Mouse (Mus musculus) forebrain, embryonic 16.5 days (tissue): Measurements from ENCODE around the gene Ap2m1. TPM values are rescaled to one million over a fixed set of nuclear protein-coding genes. Genes with fewer than 3 reads are reported as not detected.

ENCODE experiments used
- ATAC-seq: fragments of 200-750 bp; cut with Nextera tagmentation; 2 replicates; pipeline ENCODE4 v1.8.0; 2017; ENCODE audit warnings: mild to moderate bottlenecking, moderate library complexity
- H3K27ac ChIP-seq: fragments of 300-500 bp; sonication (generic); 2 replicates; pipeline ENCODE4 v1.5.1; 2014; ENCODE audit warnings: low read length, control low read depth
- H3K27me3 ChIP-seq: fragments of 300-500 bp; sonication (generic); replicated peaks from 2 replicates; pipeline ENCODE4 v1.6.1; 2014; ENCODE audit warnings: low read length; ENCODE audit not compliant: control insufficient read depth, insufficient read depth
- H3K36me3 ChIP-seq: fragments of 300-500 bp; sonication (generic); 2 replicates; pipeline ENCODE4 v1.6.1; 2014; ENCODE audit not compliant: control insufficient read depth, insufficient read depth
- H3K4me1 ChIP-seq: fragments of 300-500 bp; sonication (generic); replicated peaks from 2 replicates; pipeline ENCODE4 v1.6.1; 2014; ENCODE audit warnings: low read length; ENCODE audit not compliant: control insufficient read depth, insufficient read depth
- H3K4me2 ChIP-seq: fragments of 300-500 bp; sonication (generic); 2 replicates; pipeline ENCODE4 v1.6.1; 2014; ENCODE audit warnings: mild to moderate bottlenecking, low read length, control low read depth
- H3K4me3 ChIP-seq: fragments of 300-500 bp; sonication (generic); replicated peaks from 2 replicates; pipeline ENCODE4 v1.5.1; 2014; ENCODE audit warnings: mild to moderate bottlenecking, low read length, control low read depth
- H3K9ac ChIP-seq: fragments of 300-500 bp; sonication (generic); replicated peaks from 2 replicates; pipeline ENCODE4 v1.6.1; 2014; ENCODE audit warnings: low read depth, low read length, control low read depth
- H3K9me3 ChIP-seq: fragments of 300-500 bp; sonication (generic); 2 replicates; pipeline ENCODE4 v1.6.1; 2016; ENCODE audit warnings: low read length; ENCODE audit not compliant: control insufficient read depth
- WGBS: fragments of 180-500 bp; shearing (Covaris S2); extraction: QIAGEN DNeasy Blood & Tissue Kit; methylation state at CpG from one replicate; pipeline ENCODE4 v1.1.7; 2014; 5-methylcytosine and 5-hydroxymethylcytosine counted together
- polyA plus RNA-seq: library from polyadenylated mRNA; unstranded; fragments of >200 nt; fragmentation: Nextera tagmentation; extraction: Ambion mirVana; gene quantifications from 2 replicates; pipeline ENCODE4 v1.2.1, GENCODE M21; 2015

Ap2m1 gene
- polyA plus RNA-seq, 1 experiment from 2014 or later = 1,198 TPM

- Histone ChIP-seq H3K9me3 (no peaks in the 10 kb centered on the region), H3K4me2 (peak overlapping the region; percentile 89), H3K9ac (peak overlapping the region; percentile 99), H3K36me3 (no peaks in the 10 kb centered on the region), H3K27me3 (no peaks in the 10 kb centered on the region), H3K4me3 (peak overlapping the region; percentile 98), H3K4me1 (peaks cover 30% of the 10 kb centered on the region), H3K27ac (peak overlapping the region; percentile 90)
- peak; percentile 22 for ATAC-seq
- 0% methylated on average over 6 of the region's 6 CpGs for WGBS
These were observed 17.4 kb upstream of the Ap2m1 start for GRCm38 (mm10) chr16:20517701-20518374.

DNA sequence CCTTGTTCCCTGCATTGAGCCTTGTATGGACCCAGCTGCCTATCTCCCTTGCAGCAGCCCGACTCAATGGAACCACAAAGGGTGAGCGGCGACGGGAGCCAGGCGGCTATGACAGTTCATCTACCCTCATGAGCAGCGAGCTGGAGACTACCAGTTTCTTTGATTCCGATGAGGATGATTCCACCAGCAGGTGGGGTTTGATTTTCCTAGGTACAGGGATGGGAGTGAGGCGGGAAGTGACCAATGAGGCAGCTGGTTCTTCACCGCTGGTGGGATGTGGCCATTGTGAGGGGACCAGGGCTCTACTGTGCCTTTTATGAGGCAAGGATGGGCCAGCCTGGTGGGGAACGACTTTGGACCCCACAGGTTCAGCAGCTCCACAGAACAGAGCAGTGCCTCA, 11.4 kb upstream of the Ap2m1 start:
- Histone ChIP-seq H3K27ac (no peak overlapping the region), H3K36me3 (peaks cover 41% of the 10 kb centered on the region), H3K9ac (no peak overlapping the region), H3K4me1 (peaks cover 17% of the 10 kb centered on the region), H3K4me3 (no peak overlapping the region), H3K4me2 (no peak overlapping the region), H3K27me3 (no peaks in the 10 kb centered on the region), H3K9me3 (no peaks in the 10 kb centered on the region)
- ATAC-seq = no peak
- 80% methylated on average over 10 of the region's 10 CpGs for WGBS

- Histone ChIP-seq H3K4me3 (no peak overlapping the region), H3K27ac (peak overlapping the region; percentile 37; the same call in 1 of the 2 replicates), H3K36me3 (peaks cover 52% of the 10 kb centered on the region), H3K9me3 (no peaks in the 10 kb centered on the region), H3K4me1 (peaks cover 8% of the 10 kb centered on the region), H3K9ac (peak overlapping the region; percentile 9; the same call in 1 of the 2 replicates), H3K27me3 (no peaks in the 10 kb centered on the region), H3K4me2 (no peak overlapping the region)
- no peak for ATAC-seq
- WGBS = 73% methylated on average over 5 of the region's 5 CpGs
These were observed 6.5 kb upstream of the Ap2m1 start for GRCm38 (mm10) chr16:20528779-20529178.

DNA sequence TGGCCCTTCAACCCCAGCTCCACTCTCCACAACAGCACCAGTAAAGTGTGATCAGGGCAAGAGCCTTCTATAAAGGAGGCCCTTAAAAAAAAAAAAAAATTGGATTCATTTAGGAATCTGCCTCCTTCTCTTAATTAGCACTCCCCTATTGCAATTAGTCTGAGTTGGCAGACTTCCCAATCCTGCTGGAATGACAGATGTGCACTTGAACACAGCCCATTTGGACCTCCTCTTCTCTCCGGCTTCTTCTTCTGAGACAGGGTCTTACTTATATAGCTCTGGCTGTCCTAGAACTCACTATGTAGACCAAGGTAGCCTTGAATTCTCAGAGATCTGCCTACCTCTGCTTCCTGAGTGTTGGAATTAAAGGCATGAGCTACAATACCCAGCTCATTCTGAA, 5.9 kb upstream of the Ap2m1 start:
- Histone ChIP-seq H3K27me3 (no peaks in the 10 kb centered on the region), H3K9me3 (no peaks in the 10 kb centered on the region), H3K4me3 (no peak overlapping the region), H3K36me3 (peaks cover 49% of the 10 kb centered on the region), H3K9ac (no peak overlapping the region), H3K27ac (no peak overlapping the region), H3K4me1 (peaks cover 8% of the 10 kb centered on the region), H3K4me2 (no peak overlapping the region)
- WGBS = 14% methylated on average over 1 of the region's 1 CpGs
- ATAC-seq = peak; percentile 29

GRCm38 (mm10) chr16:20530941-20531340, 4.3 kb upstream of the Ap2m1 start:
- Histone ChIP-seq H3K4me1 (peaks cover 8% of the 10 kb centered on the region), H3K9ac (no peak overlapping the region), H3K27ac (no peak overlapping the region), H3K36me3 (peaks cover 36% of the 10 kb centered on the region), H3K27me3 (no peaks in the 10 kb centered on the region), H3K9me3 (no peaks in the 10 kb centered on the region), H3K4me2 (no peak overlapping the region), H3K4me3 (no peak overlapping the region)
- 96% methylated on average over 20 of the region's 20 CpGs for whole genome bisulfite sequencing
- no peak for ATAC-seq

DNA sequence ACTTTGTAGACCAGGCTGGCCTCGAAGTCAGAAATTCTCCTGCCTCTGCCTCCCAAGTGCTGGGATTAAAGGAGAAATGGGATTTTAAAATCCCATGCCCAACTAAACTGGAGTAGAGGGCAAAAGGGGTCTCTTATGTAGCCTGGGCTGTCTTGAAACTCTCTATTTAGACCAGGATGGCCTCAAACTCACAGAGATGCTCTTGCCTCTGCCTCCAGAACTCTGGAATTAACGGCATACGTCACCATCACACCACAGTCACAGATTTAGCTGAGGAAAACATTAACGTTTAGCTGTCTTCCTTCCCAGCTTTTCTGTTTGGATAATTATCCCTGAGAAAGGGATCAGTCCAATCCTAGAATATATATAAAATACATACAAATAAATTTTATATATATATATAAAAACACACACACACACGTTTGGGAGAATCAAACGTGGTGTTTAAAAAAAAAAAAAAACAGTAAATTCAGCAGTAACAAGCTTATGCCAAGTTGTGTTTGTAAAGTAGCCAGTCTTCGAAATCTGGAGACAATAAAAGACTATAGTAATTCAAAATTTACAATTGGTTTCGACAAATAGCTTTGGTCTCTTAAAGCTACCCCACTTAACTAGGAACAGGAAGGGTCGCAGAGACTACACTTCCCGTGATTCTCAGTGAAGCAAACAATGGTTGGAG, 522 bp upstream of the Ap2m1 start:
- H3K36me3 ChIP-seq = peaks cover 22% of the 10 kb centered on the region
- H3K27ac ChIP-seq = no peak overlapping the region
- H3K9me3 ChIP-seq = no peaks in the 10 kb centered on the region
- no peak overlapping the region for H3K4me2 ChIP-seq
- H3K4me3 ChIP-seq = no peak overlapping the region
- no peak overlapping the region for H3K9ac ChIP-seq
- 47% methylated on average over 10 of the region's 10 CpGs for WGBS
- H3K27me3 ChIP-seq = no peaks in the 10 kb centered on the region
- ATAC-seq = no peak
- H3K4me1 ChIP-seq = peaks cover 26% of the 10 kb centered on the region

DNA sequence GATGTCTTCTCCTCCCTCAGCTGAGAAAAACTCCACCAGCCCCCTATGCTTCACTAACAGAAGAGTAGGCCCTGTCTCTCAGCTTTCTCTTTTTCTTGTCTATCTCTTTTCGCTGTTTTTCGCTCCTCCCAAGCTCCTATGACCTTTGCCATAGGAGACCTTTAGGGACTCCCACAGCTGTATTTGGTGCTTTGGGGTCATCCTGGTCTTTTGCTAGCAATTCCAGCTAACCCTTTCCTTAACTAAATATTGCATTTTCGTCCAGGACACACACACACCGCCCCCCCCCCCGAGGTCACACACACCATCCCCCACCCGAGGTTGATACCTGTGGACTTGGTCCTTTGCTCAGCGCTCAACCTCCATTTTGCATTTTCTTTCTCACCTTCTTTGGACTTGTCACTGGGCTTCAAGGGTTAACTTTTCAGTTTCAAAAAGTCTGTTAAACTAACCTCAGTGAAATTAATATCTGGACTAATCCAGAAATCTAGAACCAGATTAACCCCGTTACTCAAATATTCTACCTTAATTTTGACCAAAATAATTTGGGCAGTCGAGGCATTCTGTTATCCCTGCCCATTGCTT, 895 bp downstream of the Ap2m1 start:
- peaks cover 23% of the 10 kb centered on the region for H3K36me3 ChIP-seq
- WGBS = 33% methylated on average over 9 of the region's 9 CpGs
- peak overlapping the region; percentile 67; the same call in 1 of the 2 replicates for H3K27ac ChIP-seq

GRCm38 (mm10) chr16:20537071-20537471, 1.8 kb downstream of the Ap2m1 start:
- H3K27me3 ChIP-seq = no peaks in the 10 kb centered on the region
- H3K4me1 ChIP-seq = peaks cover 26% of the 10 kb centered on the region
- H3K4me3 ChIP-seq = peak overlapping the region; percentile 13
- peak overlapping the region; percentile 94 for H3K4me2 ChIP-seq
- H3K9me3 ChIP-seq = no peaks in the 10 kb centered on the region
- 13% methylated on average over 5 of the region's 5 CpGs for WGBS
- H3K36me3 ChIP-seq = peaks cover 26% of the 10 kb centered on the region
- peak overlapping the region; percentile 28 for H3K9ac ChIP-seq
- H3K27ac ChIP-seq = no peak overlapping the region; the same call in 1 of the 2 replicates
- no peak for ATAC-seq

More for the DNA sequence above, 895 bp downstream of the Ap2m1 start:
- Histone ChIP-seq H3K4me2 (peak overlapping the region; percentile 94), H3K4me1 (peaks cover 26% of the 10 kb centered on the region), H3K27me3 (no peaks in the 10 kb centered on the region), H3K9ac (peak overlapping the region; percentile 99), H3K9me3 (no peaks in the 10 kb centered on the region), H3K4me3 (peak overlapping the region; percentile 97)
- no peak for ATAC-seq

DNA sequence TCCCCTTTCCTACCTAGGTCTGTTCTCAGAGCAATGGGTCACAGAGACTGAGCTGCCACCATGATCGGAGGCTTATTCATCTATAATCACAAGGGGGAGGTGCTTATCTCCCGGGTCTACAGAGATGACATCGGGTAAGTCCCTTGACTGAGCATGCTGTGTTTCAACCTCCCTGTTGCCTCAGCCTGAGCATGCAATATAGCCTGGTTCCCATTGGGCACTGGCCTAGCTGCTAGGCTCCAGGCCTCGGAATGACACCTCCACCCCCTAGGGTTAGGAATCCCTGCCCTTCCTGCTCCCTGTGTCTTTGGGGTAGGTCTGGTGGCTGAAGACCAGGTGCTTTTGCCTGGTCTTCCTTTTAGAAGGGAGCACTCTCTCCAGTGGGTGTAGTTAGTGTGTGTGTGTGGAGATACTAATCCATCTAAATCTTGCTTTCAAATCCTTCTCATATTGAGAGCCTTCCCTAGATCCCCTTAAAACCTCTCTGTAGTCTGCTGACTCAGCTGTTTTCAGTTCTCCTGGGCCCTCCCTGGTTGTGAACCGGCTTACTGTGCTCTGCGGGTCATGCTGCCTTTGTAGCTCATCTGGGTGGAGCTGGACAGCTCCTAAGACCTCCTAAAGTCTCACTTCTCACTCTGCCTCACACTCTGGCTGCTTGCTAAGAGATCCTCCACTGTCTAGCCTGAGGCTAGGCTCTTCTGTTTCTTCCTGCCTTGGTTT, 2.5 kb downstream of the Ap2m1 start:
- H3K36me3 ChIP-seq = peaks cover 27% of the 10 kb centered on the region
- H3K4me2 ChIP-seq = peak overlapping the region; percentile 94
- peaks cover 26% of the 10 kb centered on the region for H3K4me1 ChIP-seq
- no peaks in the 10 kb centered on the region for H3K9me3 ChIP-seq
- ATAC-seq = no peak
- H3K9ac ChIP-seq = peak overlapping the region; percentile 28
- WGBS = 19% methylated on average over 6 of the region's 6 CpGs
- peak overlapping the region; percentile 19 for H3K4me3 ChIP-seq
- no peak overlapping the region for H3K27ac ChIP-seq
- no peaks in the 10 kb centered on the region for H3K27me3 ChIP-seq
